Mouse (Mus musculus) embryonic stem cell, embryonic (primary cell): ENCODE results near the gene Nr4a3.

Experiments
- CTCF ChIA-PET, 4 experiments: fragments of 300-600 bp in 2 of 4; fragments of 350-600 bp in 2 of 4; sonication (Branson Sonifier 250); formaldehyde crosslinking; loops; one replicate each; lab custom pipeline; 2022; ENCODE audit warnings: inconsistent platforms in 2 of 4; lab: Charles Lee
- POLR2A ChIA-PET, 4 experiments: fragments of 300-600 bp in 2 of 4; fragments of 350-600 bp in 2 of 4; sonication (Branson Sonifier 250); formaldehyde crosslinking; loops; one replicate each; lab custom pipeline; 2022; ENCODE audit warnings: antibody characterized with exemption in 4 of 4, inconsistent platforms in 1 of 4; lab: Charles Lee

Gene Nr4a3

DNA sequence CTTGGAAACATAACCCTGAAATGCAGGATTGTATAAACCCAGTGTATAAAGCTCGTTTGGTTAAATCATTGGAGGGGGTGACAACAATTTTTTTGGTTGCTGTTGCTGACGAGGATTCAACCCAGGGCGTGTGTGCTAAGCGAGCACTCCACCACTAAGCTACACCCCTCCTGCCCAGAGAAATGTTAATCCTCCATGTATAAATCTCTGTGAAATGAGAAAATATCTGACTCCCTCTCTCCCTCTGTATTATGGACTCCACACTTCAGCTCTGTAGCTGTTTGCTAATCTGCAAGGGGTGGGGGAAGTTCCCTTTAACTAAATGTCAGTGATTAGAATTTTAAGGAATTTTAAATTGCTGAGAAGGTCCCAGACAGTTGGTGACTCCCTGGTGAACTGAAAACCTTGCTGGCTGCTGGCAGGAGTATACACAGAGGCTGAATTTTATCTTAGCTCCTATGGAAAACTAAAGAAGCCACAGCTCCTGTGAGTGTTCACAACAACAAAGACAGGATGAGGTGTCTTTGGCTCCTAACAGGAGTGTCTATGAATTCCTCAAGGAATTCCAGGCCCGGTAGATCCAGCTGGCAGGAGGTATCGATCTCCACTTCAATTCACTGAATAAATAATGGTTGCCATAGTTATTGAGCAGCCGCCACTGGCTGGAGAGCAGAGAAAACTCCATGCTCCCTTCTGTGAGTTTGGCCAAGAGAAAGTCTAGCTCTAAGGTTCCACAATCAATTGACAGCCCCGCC is 34.5 kb downstream of the Nr4a3 start:
- POLR2A ChIA-PET = interaction anchor here in 1 of 4 experiments (1.0 to 1.2 kb wide), 2 partner anchors 20 to 58 kb away, joined by 3 read pairs; no protein-coding TSS in a partner anchor

GRCm38 (mm10) chr4:48083452-48083851 is 38.5 kb downstream of the Nr4a3 start:
- ChIA-PET CTCF (interaction anchor here in 2 of 4 experiments (0.6 to 1.5 kb wide), 2 partner anchors 11 to 1907 kb away, joined by 3 read pairs; no protein-coding TSS in a partner anchor), POLR2A (interaction anchor here in 2 of 4 experiments (0.6 kb wide), 4 partner anchors 40 to 1046 kb away, joined by 3 to 6 read pairs (median 4); no protein-coding TSS in a partner anchor)

More for the DNA sequence above, 34.5 kb downstream of the Nr4a3 start:
- CTCF ChIA-PET = interaction anchor here in 1 of 4 experiments (0.8 kb wide), 1 partner anchor 577 kb away, joined by 4 read pairs; no protein-coding TSS in a partner anchor

- POLR2A ChIA-PET = no interaction called here
These were observed 41.7 kb downstream of the Nr4a3 start for GRCm38 (mm10) chr4:48086609-48087008.

DNA sequence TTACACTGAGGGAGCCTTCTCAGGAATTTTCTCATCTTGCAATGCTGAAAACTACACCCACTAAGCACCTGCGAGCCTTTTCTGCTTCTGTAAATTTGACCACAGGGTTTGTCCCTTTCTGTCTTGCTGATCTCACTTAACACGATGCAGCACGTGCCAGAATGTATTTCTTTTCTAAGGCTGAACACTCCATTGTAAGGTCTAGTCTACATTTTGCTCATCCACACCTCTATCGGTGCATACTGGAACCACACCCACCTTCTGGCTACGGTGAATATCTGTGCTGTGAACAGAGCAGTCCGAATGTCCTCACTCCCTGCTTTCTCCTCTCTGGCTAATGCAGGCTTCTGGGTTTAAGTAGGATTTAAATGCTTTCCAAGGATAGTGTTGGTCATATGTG is 42.5 kb downstream of the Nr4a3 start:
- POLR2A ChIA-PET = no interaction called here
- CTCF ChIA-PET = no interaction called here

More at GRCm38 (mm10) chr4:48086609-48087008, 41.7 kb downstream of the Nr4a3 start:
- CTCF ChIA-PET = interaction anchor here in 1 of 4 experiments (0.7 kb wide), 1 partner anchor 56 kb away, joined by 3 read pairs; no protein-coding TSS in a partner anchor

- CTCF ChIA-PET = interaction anchor here in 1 of 4 experiments (0.6 kb wide), 1 partner anchor 181 kb away, joined by 3 read pairs; no protein-coding TSS in a partner anchor
- POLR2A ChIA-PET = no interaction called here
These were observed 48.3 kb downstream of the Nr4a3 start for GRCm38 (mm10) chr4:48093221-48093620.

DNA sequence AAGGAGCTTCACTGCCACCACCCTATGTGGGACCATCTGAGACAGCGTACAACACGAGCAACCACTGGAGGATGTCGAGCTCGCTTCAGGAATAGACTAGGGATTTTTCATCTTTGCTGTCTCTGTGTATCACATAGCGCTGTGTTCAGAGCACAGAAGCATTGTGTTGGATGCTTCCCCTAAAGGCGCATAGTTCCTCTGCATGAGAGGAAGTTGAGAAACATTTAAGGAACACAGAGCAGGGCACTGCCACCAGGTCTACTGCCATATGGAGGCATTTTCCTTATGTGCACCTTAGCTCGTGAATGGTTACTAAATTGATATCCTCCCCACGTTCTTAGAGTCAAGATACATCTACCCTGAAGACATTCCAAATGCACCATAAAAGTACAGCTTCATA is 55.3 kb downstream of the Nr4a3 start:
- POLR2A ChIA-PET = no interaction called here
- CTCF ChIA-PET = interaction anchor here in 1 of 4 experiments (0.6 kb wide), 1 partner anchor 902 kb away, joined by 4 read pairs; no protein-coding TSS in a partner anchor

- ChIA-PET CTCF (no interaction called here), POLR2A (no interaction called here)
These were observed 57.0 kb downstream of the Nr4a3 start for GRCm38 (mm10) chr4:48101981-48102380.

DNA sequence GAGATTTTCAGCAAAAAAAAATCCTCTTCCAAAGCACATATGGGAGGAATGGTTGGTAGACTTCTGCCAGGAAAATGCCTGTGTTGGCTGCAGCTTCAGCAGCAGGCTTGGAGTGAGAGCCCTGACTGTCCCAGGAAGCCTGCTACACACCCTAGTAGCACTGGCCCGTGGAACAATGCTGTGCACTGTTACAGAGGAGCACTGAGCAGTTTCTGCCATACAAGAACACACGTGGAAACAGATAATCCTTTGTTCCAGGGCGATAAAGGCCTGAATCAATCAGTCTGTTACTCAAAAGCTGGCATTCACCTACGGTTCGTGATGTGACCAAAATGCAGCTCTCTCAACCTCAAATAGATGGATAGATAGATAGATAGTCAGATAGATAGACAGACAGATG is 60.4 kb downstream of the Nr4a3 start:
- POLR2A ChIA-PET = no interaction called here
- CTCF ChIA-PET = no interaction called here

DNA sequence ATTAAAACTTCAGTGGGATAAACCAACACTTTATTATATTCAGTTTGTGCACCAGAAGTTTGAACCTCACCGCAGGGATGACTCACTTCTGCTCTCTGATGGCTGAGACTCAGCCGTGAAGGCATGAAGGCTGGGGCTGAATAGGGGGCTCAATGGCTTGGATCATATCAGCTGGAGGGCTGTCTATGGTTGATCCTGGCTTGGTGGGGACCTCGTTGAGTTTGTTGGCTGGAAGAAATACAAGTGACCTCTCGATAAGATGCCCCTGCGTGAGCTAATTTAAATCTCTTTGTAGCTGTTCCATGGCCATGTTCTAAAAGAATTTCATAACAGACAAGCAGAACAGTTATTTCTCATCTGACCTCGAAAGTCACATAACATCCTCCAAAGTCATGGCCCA is 62.1 kb downstream of the Nr4a3 start:
- ChIA-PET POLR2A (no interaction called here), CTCF (interaction anchor here in 2 of 4 experiments (0.6 to 1.2 kb wide), 2 partner anchors 9 kb away, joined by 4 to 5 read pairs; no protein-coding TSS in a partner anchor)

DNA sequence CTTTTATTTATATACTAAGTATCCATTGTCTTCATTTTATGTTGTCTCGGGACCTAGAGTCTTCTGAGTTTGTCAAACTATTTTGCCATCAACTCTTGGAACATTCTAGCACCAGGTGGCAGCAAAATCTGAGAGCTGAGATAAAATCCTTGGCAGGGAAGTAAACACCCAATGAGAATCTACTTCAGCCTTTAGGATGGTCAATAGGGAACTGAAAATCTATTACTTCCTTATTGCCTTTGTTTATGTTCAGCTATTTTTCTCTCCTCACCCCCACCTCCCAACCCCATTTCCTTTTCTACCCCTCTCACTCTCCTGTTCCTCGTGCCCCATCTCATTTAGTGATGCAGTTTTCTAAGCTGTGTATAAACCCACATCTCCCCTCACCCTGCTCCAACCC is 63.6 kb downstream of the Nr4a3 start:
- CTCF ChIA-PET = interaction anchor here in 2 of 4 experiments (0.6 to 0.7 kb wide), 2 partner anchors 231 to 304 kb away, joined by 3 to 6 read pairs; no protein-coding TSS in a partner anchor
- POLR2A ChIA-PET = interaction anchor here in 1 of 4 experiments (0.6 to 0.7 kb wide), 3 partner anchors 37 to 698 kb away, joined by 3 to 4 read pairs (median 3); no protein-coding TSS in a partner anchor

DNA sequence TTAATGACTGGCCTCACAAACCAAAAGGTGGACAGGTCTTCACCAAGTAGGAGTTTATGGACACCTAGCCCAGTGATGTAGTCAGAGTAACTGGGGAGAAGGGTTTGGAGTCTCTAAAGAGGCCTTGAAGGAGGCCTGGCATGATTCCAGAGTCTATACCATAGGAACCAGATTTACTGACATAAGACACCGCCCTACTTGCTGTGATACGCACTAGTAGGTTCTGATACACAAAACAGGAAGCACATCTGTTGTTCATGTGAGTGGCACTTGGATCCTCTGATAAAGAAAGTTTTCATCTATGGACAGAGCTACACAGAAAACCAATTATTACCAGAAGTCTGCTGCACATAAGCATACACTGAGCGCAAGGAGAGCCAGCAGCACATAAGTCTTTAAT is 65.4 kb downstream of the Nr4a3 start:
- POLR2A ChIA-PET = no interaction called here
- CTCF ChIA-PET = no interaction called here

DNA sequence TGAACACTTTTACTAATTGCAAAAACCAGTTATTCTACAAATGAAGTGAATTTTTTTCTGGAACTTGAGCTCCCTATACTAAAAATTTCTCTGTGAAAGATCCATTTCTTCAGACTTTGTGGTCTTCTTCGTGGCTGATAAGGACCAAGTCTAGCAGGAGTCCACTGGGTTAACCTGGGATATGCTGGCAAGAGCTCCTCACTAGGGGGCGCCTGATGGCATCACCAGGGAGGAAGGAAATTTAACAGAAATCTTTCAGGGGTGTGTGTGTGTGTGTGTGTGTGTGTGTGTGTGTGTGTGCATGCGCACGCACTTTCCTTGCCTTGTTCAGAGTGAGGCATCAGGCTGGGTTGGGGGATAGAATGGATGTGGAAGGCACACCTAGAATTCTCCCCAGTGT is 71.2 kb downstream of the Nr4a3 start:
- CTCF ChIA-PET = interaction anchor here (0.6 to 1.0 kb wide), 29 partner anchors 8 to 1920 kb away, joined by 3 to 12 read pairs (median 4); partner anchors contain the start of gene Stx17 (in 2 of the 4)

DNA sequence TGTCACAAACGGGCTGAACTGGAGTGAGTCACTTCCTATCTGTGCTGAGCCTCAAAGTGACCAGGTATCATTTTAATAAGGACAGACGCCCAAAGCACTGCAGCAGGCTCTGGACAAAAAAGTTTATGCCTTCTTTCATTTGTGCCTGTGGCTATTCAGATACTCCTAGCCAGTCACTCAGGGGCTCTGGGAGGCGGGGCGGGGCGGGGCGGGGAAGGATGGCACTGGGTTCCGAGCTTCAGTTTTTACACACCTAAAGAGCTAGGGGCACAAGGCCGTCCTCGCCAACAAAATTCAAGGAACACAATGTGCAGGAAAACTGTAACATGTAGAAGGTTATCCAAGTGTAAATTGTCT is 79.4 kb downstream of the Nr4a3 start:
- ChIA-PET CTCF (interaction anchor here in 3 of 4 experiments (0.5 to 1.5 kb wide), 4 partner anchors 8 to 283 kb away, joined by 3 to 4 read pairs (median 4); no protein-coding TSS in a partner anchor), POLR2A (interaction anchor here in 3 of 4 experiments (0.5 to 2.0 kb wide), 7 partner anchors 8 to 651 kb away, joined by 3 to 5 read pairs (median 3); partner anchors contain the start of genes Alg2 (in 1 of the 3), Erp44 (in 1 of the 3), Invs (in 1 of the 3) and Nr4a3 (in 1 of the 3))

More for the DNA sequence above, 71.2 kb downstream of the Nr4a3 start:
- POLR2A ChIA-PET = interaction anchor here in 3 of 4 experiments (0.6 to 0.8 kb wide), 3 partner anchors 73 to 995 kb away, joined by 3 to 4 read pairs (median 4); no protein-coding TSS in a partner anchor

DNA sequence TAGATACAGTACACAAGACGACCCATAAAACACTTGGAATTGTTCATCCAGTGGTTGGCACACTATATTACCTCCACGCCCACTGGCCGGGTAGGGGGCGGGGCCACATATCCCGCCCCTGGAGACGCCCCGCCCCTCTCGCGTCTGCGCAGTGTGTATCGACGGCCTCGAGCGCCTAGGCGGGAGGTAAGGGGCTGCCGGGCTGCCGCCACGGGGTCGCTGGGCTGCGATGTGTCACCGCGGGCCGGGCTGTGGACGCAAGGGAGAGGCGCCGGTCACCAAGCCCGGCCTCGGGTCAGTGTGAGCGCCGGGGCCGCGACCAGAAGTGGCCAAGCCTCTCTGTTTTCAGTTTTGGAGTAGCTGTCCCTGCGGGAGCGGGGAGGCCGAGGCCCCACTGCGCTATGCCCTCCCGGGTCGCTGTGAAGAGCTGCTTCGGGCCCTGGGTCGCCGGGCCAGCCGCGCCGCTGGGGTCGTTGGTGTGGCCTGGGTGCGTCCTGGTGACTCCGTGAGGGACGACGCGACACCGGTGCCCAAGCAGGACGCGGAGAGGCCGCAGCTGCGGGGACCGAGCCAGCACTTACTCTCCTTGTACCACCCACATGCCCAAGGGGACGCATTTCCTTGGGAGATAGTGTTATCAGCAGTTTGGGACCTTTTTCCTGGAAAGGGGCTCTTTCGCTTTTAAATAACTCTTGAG is 80.0 kb downstream of the Nr4a3 start, which contains the start of gene Stx17:
TSS of gene Stx17 (plus strand) at position 143 of the 697 bp plus-strand sequence.
- POLR2A ChIA-PET = interaction anchor here in 3 of 4 experiments (0.5 to 2.0 kb wide), 7 partner anchors 8 to 651 kb away, joined by 3 to 5 read pairs (median 3); partner anchors contain the start of genes Alg2 (in 1 of the 3), Erp44 (in 1 of the 3), Invs (in 1 of the 3) and Nr4a3 (in 1 of the 3)
- CTCF ChIA-PET = interaction anchor here (0.5 to 1.5 kb wide), 6 partner anchors 9 to 283 kb away, joined by 3 to 5 read pairs (median 4); no protein-coding TSS in a partner anchor

- CTCF ChIA-PET = no interaction called here
- POLR2A ChIA-PET = no interaction called here
These were observed 85.4 kb downstream of the Nr4a3 start for GRCm38 (mm10) chr4:48130314-48130713.

DNA sequence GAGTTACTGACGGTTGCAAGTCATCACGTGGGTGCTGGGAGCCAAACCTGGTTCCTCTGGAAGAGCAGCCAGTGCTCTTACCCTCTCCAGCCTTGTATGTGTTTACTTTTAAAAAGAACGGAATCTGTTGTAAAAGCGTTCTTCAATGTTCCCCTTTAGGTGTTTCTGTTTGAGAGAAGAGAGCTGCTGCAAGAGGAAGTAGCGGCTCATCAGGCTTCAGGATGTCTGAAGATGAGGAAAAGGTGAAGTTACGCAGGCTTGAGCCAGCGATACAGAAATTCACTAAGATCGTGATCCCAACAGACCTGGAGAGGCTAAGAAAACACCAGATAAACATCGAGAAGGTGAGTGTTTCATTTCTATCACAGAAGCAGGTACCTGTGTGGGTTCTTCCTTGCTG is 86.7 kb downstream of the Nr4a3 start:
- POLR2A ChIA-PET = interaction anchor here in 1 of 4 experiments (0.6 kb wide), 1 partner anchor 696 kb away, joined by 3 read pairs; no protein-coding TSS in a partner anchor
- CTCF ChIA-PET = no interaction called here

GRCm38 (mm10) chr4:48132721-48133120 is 87.8 kb downstream of the Nr4a3 start:
- POLR2A ChIA-PET = interaction anchor here in 2 of 4 experiments (0.5 to 1.0 kb wide), 4 partner anchors 9 to 81 kb away, joined by 3 to 6 read pairs (median 4); partner anchors contain the start of gene Stx17 (in 1 of the 2)
- CTCF ChIA-PET = interaction anchor here in 2 of 4 experiments (0.6 to 1.0 kb wide), 3 partner anchors 17 to 450 kb away, joined by 4 read pairs; no protein-coding TSS in a partner anchor
